Mouse (Mus musculus) lung, postnatal 14 days (tissue): ENCODE measurements around the gene Brf1.
A peak's percentile ranks its signal among the peaks of the same experiment; 100 is the strongest.

Experiments
- DNase-seq: peaks from one replicate; pipeline ENCODE4 v3.0.0; 2021

The Brf1 gene

GRCm38 (mm10) chr12:113016976-113017375 is 16.5 kb upstream of the Brf1 start:
- DNase-seq: no peak

GRCm38 (mm10) chr12:113015956-113016355 is 15.5 kb upstream of the Brf1 start:
- no peak for DNase-seq

- peak; percentile 33 for DNase-seq
Observed at GRCm38 (mm10) chr12:113014561-113015556, 14.4 kb upstream of the Brf1 start.

- peak; percentile 96 for DNase-seq
Observed at GRCm38 (mm10) chr12:113013604-113014558, 13.4 kb upstream of the Brf1 start, which contains the start of gene Pacs2. Gene Pacs2 (plus strand): TSS chr12:113014508.

GRCm38 (mm10) chr12:113013021-113013491 is 12.6 kb upstream of the Brf1 start:
- peak; percentile 38 for DNase-seq

- DNase-seq: no peak
Observed at GRCm38 (mm10) chr12:113012443-113012842, 11.9 kb upstream of the Brf1 start.

GRCm38 (mm10) chr12:113011702-113012360 is 11.3 kb upstream of the Brf1 start:
- DNase-seq: peak; percentile 65

- DNase-seq: peak; percentile 82
Observed at GRCm38 (mm10) chr12:113004993-113005392, 4.5 kb upstream of the Brf1 start.

- DNase-seq: no peak
Observed at GRCm38 (mm10) chr12:113004011-113004410, 3.5 kb upstream of the Brf1 start.

- no peak for DNase-seq
Observed at GRCm38 (mm10) chr12:113002667-113003066, 2.2 kb upstream of the Brf1 start.

- no peak for DNase-seq
Observed at GRCm38 (mm10) chr12:113001133-113001474, 600 bp upstream of the Brf1 start.

- no peak for DNase-seq
Observed at GRCm38 (mm10) chr12:112999569-113000293, 773 bp downstream of the Brf1 start.

- DNase-seq: no peak
Observed at GRCm38 (mm10) chr12:112994153-112994552, 6.4 kb downstream of the Brf1 start.

GRCm38 (mm10) chr12:112991444-112991843 is 9.1 kb downstream of the Brf1 start:
- no peak for DNase-seq

- DNase-seq: no peak
Observed at GRCm38 (mm10) chr12:112990706-112991405, 9.6 kb downstream of the Brf1 start.

- peak; percentile 49 for DNase-seq
Observed at GRCm38 (mm10) chr12:112987877-112988276, 12.6 kb downstream of the Brf1 start.

GRCm38 (mm10) chr12:112985346-112985745 is 15.2 kb downstream of the Brf1 start:
- no peak for DNase-seq

- DNase-seq: no peak
Observed at GRCm38 (mm10) chr12:112982031-112982430, 18.5 kb downstream of the Brf1 start.

GRCm38 (mm10) chr12:112977156-112977555 is 23.3 kb downstream of the Brf1 start:
- no peak for DNase-seq

- peak; percentile 87 for DNase-seq
Observed at GRCm38 (mm10) chr12:112976371-112977073, 24.0 kb downstream of the Brf1 start, which contains the start of gene Btbd6. Gene Btbd6 (plus strand): TSS chr12:112976482.
